Mouse (Mus musculus) heart, embryonic 14.5 days (tissue): ENCODE data around the gene Hist1h3d. TPM values are rescaled to one million over a fixed set of nuclear protein-coding genes. Genes with fewer than 3 reads are reported as not detected.

Experiments
- ATAC-seq: fragments of 200-750 bp; cut with Nextera tagmentation; 2 replicates; pipeline ENCODE4 v1.8.0; 2017; ENCODE audit warnings: low read depth, moderate TSS enrichment; ENCODE audit not compliant: insufficient number of reproducible peaks, insufficient read depth, low FRiP score
- H3K27ac ChIP-seq, 2 experiments: fragments of 200-500 bp in 1 of 2; fragments of 300-500 bp in 1 of 2; sonication (generic) in 1 of 2; replicated peaks in 1 of 2; 2 replicates each; pipeline ENCODE4 v1.5.1; 2012 to 2014; ENCODE audit warnings: low read depth in 2 of 2, low read length in 2 of 2, control low read depth in 1 of 2, mild to moderate bottlenecking in 1 of 2, mixed read lengths in 1 of 2; ENCODE audit not compliant: control insufficient read depth in 1 of 2, insufficient read depth in 1 of 2
- H3K27me3 ChIP-seq: fragments of 300-500 bp; sonication (generic); 2 replicates; pipeline ENCODE4 v1.6.1; 2014; ENCODE audit warnings: mild to moderate bottlenecking, low read length, control low read depth; ENCODE audit not compliant: control insufficient read depth, insufficient read depth
- H3K36me3 ChIP-seq: fragments of 300-500 bp; sonication (generic); 2 replicates; pipeline ENCODE4 v1.6.1; 2014; ENCODE audit warnings: mild to moderate bottlenecking, control low read depth, low read length, mixed read lengths; ENCODE audit not compliant: control insufficient read depth, insufficient read depth
- H3K4me1 ChIP-seq, 2 experiments: fragments of 200-500 bp in 1 of 2; fragments of 300-500 bp in 1 of 2; sonication (generic) in 1 of 2; 2 replicates each; pipeline ENCODE4 v1.6.1; 2012 to 2014; ENCODE audit warnings: low read length in 2 of 2, control low read depth in 1 of 2, mixed read lengths in 1 of 2; ENCODE audit not compliant: control insufficient read depth in 2 of 2, insufficient read depth in 2 of 2
- H3K4me2 ChIP-seq: fragments of 300-500 bp; sonication (generic); 2 replicates; pipeline ENCODE4 v1.6.1; 2014; ENCODE audit warnings: mild to moderate bottlenecking, low read length
- H3K4me3 ChIP-seq, 2 experiments: fragments of 200-500 bp in 1 of 2; fragments of 300-500 bp in 1 of 2; sonication (generic) in 1 of 2; 2 replicates each; pipeline ENCODE4 v1.5.1; 2012 to 2014; ENCODE audit warnings: low read length in 2 of 2, mild to moderate bottlenecking in 2 of 2, control low read depth in 1 of 2, low read depth in 1 of 2, moderate library complexity in 1 of 2; ENCODE audit not compliant: control insufficient read depth in 1 of 2, insufficient read depth in 1 of 2
- H3K9ac ChIP-seq: fragments of 300-500 bp; sonication (generic); 2 replicates; pipeline ENCODE4 v1.6.1; 2014; ENCODE audit warnings: mild to moderate bottlenecking, low read length
- H3K9me3 ChIP-seq: fragments of 300-500 bp; sonication (generic); 2 replicates; pipeline ENCODE4 v1.6.1; 2016; ENCODE audit warnings: low read length, control low read depth; ENCODE audit not compliant: control insufficient read depth
- WGBS: fragments of 180-500 bp; shearing (Covaris S2); extraction: QIAGEN DNeasy Blood & Tissue Kit; methylation state at CpG from one replicate; pipeline ENCODE4 v1.1.7; 2014; 5-methylcytosine and 5-hydroxymethylcytosine counted together
- polyA plus RNA-seq: library from polyadenylated mRNA; unstranded; fragments of >200 nt; fragmentation: Nextera tagmentation; extraction: Ambion mirVana; gene quantifications from 2 replicates; pipeline ENCODE4 v1.2.1, GENCODE M21; 2014

Gene Hist1h3d
- polyA plus RNA-seq, result 2.2 and 3.7 TPM in 2 replicates

GRCm38 (mm10) chr13:23575271-23575851, at the start of gene Hist1h3d:
Gene Hist1h3d, plus strand, starts transcription at chr13:23575763.
- H3K4me3 ChIP-seq, result peak within 1 kb of the TSS; percentile 37 to 44
- peak within 1 kb of the TSS; percentile 79 for H3K9ac ChIP-seq
- H3K27me3 ChIP-seq, result no peaks in the 10 kb centered on the region
- peaks cover 3 to 19% of the 10 kb centered on the region in 2 experiments for H3K4me1 ChIP-seq
- peak; percentile 58 for ATAC-seq
- 2% methylated on average over 18 of the region's 18 CpGs for WGBS
- no peaks in the 10 kb centered on the region for H3K36me3 ChIP-seq
- peak within 1 kb of the TSS; percentile 70 for H3K4me2 ChIP-seq
- no peaks in the 10 kb centered on the region for H3K9me3 ChIP-seq
- H3K27ac ChIP-seq, result peak within 1 kb of the TSS; percentile 81

- H3K9ac ChIP-seq, result peak overlapping the region; percentile 72
- no peak overlapping the region for H3K27ac ChIP-seq
- WGBS, result 3% methylated on average over 10 of the region's 10 CpGs
- no peaks in the 10 kb centered on the region for H3K36me3 ChIP-seq
- no peaks in the 10 kb centered on the region for H3K27me3 ChIP-seq
- H3K4me3 ChIP-seq, result peak overlapping the region; percentile 27 to 45; a peak in 3 of 4 replicates
- peak overlapping the region; percentile 71 for H3K4me2 ChIP-seq
- no peak for ATAC-seq
- no peaks in the 10 kb centered on the region for H3K9me3 ChIP-seq
- peaks cover 3 to 12% of the 10 kb centered on the region in 2 experiments for H3K4me1 ChIP-seq
These were observed 49.7 kb upstream of the Hist1h3d start for GRCm38 (mm10) chr13:23525901-23526300.

DNA sequence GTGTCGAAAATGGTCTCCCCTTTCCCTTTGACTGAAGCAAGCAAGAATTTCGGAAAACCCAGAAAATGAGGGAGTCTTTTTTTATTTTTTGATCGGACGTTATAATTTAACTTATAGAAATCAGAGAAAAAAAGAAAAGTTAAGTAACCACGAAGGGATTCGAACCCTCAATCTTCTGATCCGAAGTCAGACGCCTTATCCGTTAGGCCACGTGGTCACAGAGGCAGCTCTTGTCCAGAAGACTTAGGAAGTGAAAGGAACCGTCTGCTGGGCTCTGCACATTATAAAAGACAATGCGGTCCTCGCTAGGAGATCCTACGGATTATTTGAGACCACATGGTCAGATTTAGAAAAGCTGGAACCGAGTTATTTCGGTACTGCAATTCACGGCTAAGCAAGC, 49.3 kb upstream of the Hist1h3d start:
- Histone ChIP-seq H3K4me2 (peak overlapping the region; percentile 71), H3K9me3 (no peaks in the 10 kb centered on the region), H3K27me3 (no peaks in the 10 kb centered on the region), H3K9ac (peak overlapping the region; percentile 72), H3K27ac (peak overlapping the region in 1 of 2 experiments; percentile 47; a peak in 1 of 4 replicates), H3K36me3 (no peaks in the 10 kb centered on the region), H3K4me1 (peaks cover 3 to 12% of the 10 kb centered on the region in 2 experiments), H3K4me3 (peak overlapping the region; percentile 30 to 45; a peak in 3 of 4 replicates)
- no peak for ATAC-seq
- under 1% methylated on average over 17 of the region's 17 CpGs for WGBS

- peak overlapping the region in 1 of 2 experiments; percentile 9; a peak in 1 of 4 replicates for H3K4me3 ChIP-seq
- peaks cover 8 to 27% of the 10 kb centered on the region in 2 experiments for H3K4me1 ChIP-seq
- WGBS, result 82% methylated on average over 5 of the region's 5 CpGs
- no peaks in the 10 kb centered on the region for H3K9me3 ChIP-seq
- peak overlapping the region; percentile 71 for H3K4me2 ChIP-seq
- H3K27ac ChIP-seq, result peak overlapping the region; percentile 88 to 95
- H3K36me3 ChIP-seq, result no peaks in the 10 kb centered on the region
- H3K27me3 ChIP-seq, result no peaks in the 10 kb centered on the region
- peak overlapping the region; percentile 95 for H3K9ac ChIP-seq
- no peak for ATAC-seq
These were observed 46.6 kb upstream of the Hist1h3d start for GRCm38 (mm10) chr13:23529005-23529404.

- no peak for ATAC-seq
- WGBS, result 22% methylated on average over 2 of the region's 2 CpGs
- H3K4me3 ChIP-seq, result peak overlapping the region in 1 of 2 experiments; percentile 67; a peak in 3 of 4 replicates
These were observed 45.9 kb upstream of the Hist1h3d start for GRCm38 (mm10) chr13:23529480-23530165.

GRCm38 (mm10) chr13:23530181-23530900, 45.2 kb upstream of the Hist1h3d start:
- under 1% methylated on average over 20 of the region's 20 CpGs for WGBS

More at GRCm38 (mm10) chr13:23529480-23530165, 45.9 kb upstream of the Hist1h3d start:
- Histone ChIP-seq H3K27ac (peak overlapping the region; percentile 95 to 100; a peak in 3 of 4 replicates), H3K36me3 (no peaks in the 10 kb centered on the region), H3K4me1 (peaks cover 8 to 31% of the 10 kb centered on the region in 2 experiments), H3K9ac (peak overlapping the region; percentile 95), H3K27me3 (no peaks in the 10 kb centered on the region), H3K4me2 (peak overlapping the region; percentile 71), H3K9me3 (no peaks in the 10 kb centered on the region)

More at GRCm38 (mm10) chr13:23530181-23530900, 45.2 kb upstream of the Hist1h3d start:
- Histone ChIP-seq H3K36me3 (no peaks in the 10 kb centered on the region), H3K4me1 (peaks cover 8 to 33% of the 10 kb centered on the region in 2 experiments), H3K4me3 (peak overlapping the region; percentile 49 to 67), H3K27me3 (no peaks in the 10 kb centered on the region), H3K9ac (peak overlapping the region; percentile 95), H3K27ac (peak overlapping the region; percentile 95 to 100), H3K9me3 (no peaks in the 10 kb centered on the region), H3K4me2 (peak overlapping the region; percentile 71)
- no peak for ATAC-seq
